Mouse (Mus musculus): Measurements from ENCODE around the gene Tle2.

- TF ChIP-seq CTCF (IDR thresholded peaks at IDR 0.05; ENCODE audit: low read depth) (no peak), EP300 (IDR thresholded peaks at IDR 0.05; ENCODE audit: low read depth) (no peak)
These were observed 27.1 kb downstream of the Tle2 start for GRCm38 (mm10) chr10:81601396-81601905.

Measured in liver, postnatal 0 days (tissue).